Mouse (Mus musculus): ENCODE results near the gene Gpat3. TPM values are rescaled to one million over a fixed set of nuclear protein-coding genes. Genes with fewer than 3 reads are reported as not detected.

Gene Gpat3
- polyA plus RNA-seq, 1 experiment from 2014 or later, result 0.89 TPM

- no peak overlapping the region for H3K9ac ChIP-seq (replicated peaks; ENCODE audit: low read depth, low read length)
- no peak for ATAC-seq
- H3K4me2 ChIP-seq (ENCODE audit: low read length), result no peak overlapping the region
- no peak overlapping the region for H3K27ac ChIP-seq (ENCODE audit: low read length)
- H3K27me3 ChIP-seq (replicated peaks; ENCODE audit: control insufficient read depth, insufficient read depth, low read length), result no peaks in the 10 kb centered on the region
- H3K9me3 ChIP-seq (ENCODE audit: control insufficient read depth, low read length), result no peaks in the 10 kb centered on the region
- H3K36me3 ChIP-seq (ENCODE audit: control insufficient read depth, insufficient read depth), result no peaks in the 10 kb centered on the region
- no peaks in the 10 kb centered on the region for H3K4me1 ChIP-seq (replicated peaks; ENCODE audit: control insufficient read depth, insufficient read depth, low read length)
- H3K4me3 ChIP-seq (replicated peaks; ENCODE audit: low read length), result no peak overlapping the region
- WGBS, result 71% methylated on average over 4 of the region's 4 CpGs
Observed at GRCm38 (mm10) chr5:100869197-100869895, 23.8 kb downstream of the Gpat3 start.

- no peaks in the 10 kb centered on the region for H3K36me3 ChIP-seq (ENCODE audit: control insufficient read depth, insufficient read depth)
- H3K9me3 ChIP-seq (ENCODE audit: control insufficient read depth, low read length), result no peaks in the 10 kb centered on the region
- H3K27me3 ChIP-seq (replicated peaks; ENCODE audit: control insufficient read depth, insufficient read depth, low read length), result no peaks in the 10 kb centered on the region
- no peak overlapping the region for H3K27ac ChIP-seq (ENCODE audit: low read length)
- no peaks in the 10 kb centered on the region for H3K4me1 ChIP-seq (replicated peaks; ENCODE audit: control insufficient read depth, insufficient read depth, low read length)
- H3K4me2 ChIP-seq (ENCODE audit: low read length), result no peak overlapping the region
- H3K4me3 ChIP-seq (replicated peaks; ENCODE audit: low read length), result no peak overlapping the region
- H3K9ac ChIP-seq (replicated peaks; ENCODE audit: low read depth, low read length), result no peak overlapping the region
- ATAC-seq, result no peak
- WGBS, result 91% methylated on average over 8 of the region's 8 CpGs
Observed at GRCm38 (mm10) chr5:100871987-100872386, 26.5 kb downstream of the Gpat3 start.

DNA sequence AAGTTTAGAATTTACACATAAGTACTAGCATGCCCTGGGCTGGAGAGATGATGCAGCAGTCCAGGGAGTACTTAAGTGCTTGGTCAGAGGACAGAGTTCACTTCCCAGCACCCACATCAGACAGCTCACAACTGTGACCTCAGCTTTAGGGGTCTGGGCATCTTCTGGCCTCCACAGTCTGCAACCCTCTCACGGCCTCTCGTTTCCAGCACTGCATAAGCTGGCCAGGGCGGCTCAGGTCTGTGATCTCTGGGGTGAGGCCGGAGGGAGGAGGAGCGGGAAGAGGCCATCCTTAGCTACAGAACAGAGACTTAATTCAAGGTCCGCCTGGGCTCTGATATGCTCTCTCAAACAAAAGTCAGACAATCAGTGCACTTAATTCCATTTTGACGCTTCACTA lies 29.2 kb downstream of the Gpat3 start:
- no peak overlapping the region for H3K4me2 ChIP-seq (ENCODE audit: low read length)
- H3K9me3 ChIP-seq (ENCODE audit: control insufficient read depth, low read length), result no peaks in the 10 kb centered on the region
- H3K4me1 ChIP-seq (replicated peaks; ENCODE audit: control insufficient read depth, insufficient read depth, low read length), result no peaks in the 10 kb centered on the region
- H3K9ac ChIP-seq (replicated peaks; ENCODE audit: low read depth, low read length), result no peak overlapping the region
- no peak overlapping the region for H3K27ac ChIP-seq (ENCODE audit: low read length)
- H3K4me3 ChIP-seq (replicated peaks; ENCODE audit: low read length), result no peak overlapping the region
- 70% methylated on average over 7 of the region's 7 CpGs for WGBS
- no peaks in the 10 kb centered on the region for H3K27me3 ChIP-seq (replicated peaks; ENCODE audit: control insufficient read depth, insufficient read depth, low read length)
- no peak for ATAC-seq
- no peaks in the 10 kb centered on the region for H3K36me3 ChIP-seq (ENCODE audit: control insufficient read depth, insufficient read depth)

DNA sequence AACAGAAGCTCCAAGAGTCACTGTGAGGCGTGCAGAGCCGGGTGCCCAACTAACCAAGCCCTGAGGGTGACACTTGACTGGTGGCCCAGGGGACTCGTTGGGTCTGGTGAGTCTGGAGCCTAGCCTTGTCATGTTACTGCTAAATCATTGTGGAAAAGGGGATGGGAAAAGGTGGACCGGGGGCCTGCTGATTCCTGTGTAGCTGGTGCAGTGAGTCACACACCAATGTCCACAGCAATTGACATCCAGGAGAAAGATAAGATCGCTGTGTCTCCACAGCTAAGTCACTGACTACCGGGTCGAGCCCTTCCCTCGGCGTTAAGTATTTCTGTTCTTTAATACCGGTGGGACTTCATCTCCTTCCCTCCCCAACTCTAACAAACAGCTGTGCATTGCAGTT lies 29.7 kb downstream of the Gpat3 start:
- no peaks in the 10 kb centered on the region for H3K27me3 ChIP-seq (replicated peaks; ENCODE audit: control insufficient read depth, insufficient read depth, low read length)
- WGBS, result 78% methylated on average over 10 of the region's 10 CpGs
- no peak overlapping the region for H3K4me3 ChIP-seq (replicated peaks; ENCODE audit: low read length)
- no peaks in the 10 kb centered on the region for H3K4me1 ChIP-seq (replicated peaks; ENCODE audit: control insufficient read depth, insufficient read depth, low read length)
- no peaks in the 10 kb centered on the region for H3K9me3 ChIP-seq (ENCODE audit: control insufficient read depth, low read length)
- H3K4me2 ChIP-seq (ENCODE audit: low read length), result no peak overlapping the region
- ATAC-seq, result no peak
- no peaks in the 10 kb centered on the region for H3K36me3 ChIP-seq (ENCODE audit: control insufficient read depth, insufficient read depth)
- no peak overlapping the region for H3K9ac ChIP-seq (replicated peaks; ENCODE audit: low read depth, low read length)
- no peak overlapping the region for H3K27ac ChIP-seq (ENCODE audit: low read length)

DNA sequence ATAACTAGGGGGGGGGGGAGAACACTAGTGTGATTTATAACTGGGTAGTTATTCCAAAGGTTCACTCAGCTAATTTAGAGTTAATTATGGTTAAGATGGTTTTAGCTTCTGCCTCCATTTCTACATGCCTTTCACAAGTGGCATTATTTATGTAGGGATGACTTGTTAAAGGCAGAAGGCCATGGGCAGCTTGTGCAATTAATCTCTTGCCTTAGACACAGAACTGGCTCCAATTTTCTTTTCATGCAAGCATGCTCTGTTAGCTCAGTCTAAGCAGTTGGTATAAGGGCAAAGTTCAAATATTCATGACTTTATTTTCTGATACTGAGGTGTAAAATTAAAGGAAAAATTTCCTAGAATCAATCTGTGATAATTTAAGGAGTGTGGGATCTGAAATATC lies 31.5 kb downstream of the Gpat3 start:
- H3K36me3 ChIP-seq (ENCODE audit: control insufficient read depth, insufficient read depth), result no peaks in the 10 kb centered on the region
- no peaks in the 10 kb centered on the region for H3K27me3 ChIP-seq (replicated peaks; ENCODE audit: control insufficient read depth, insufficient read depth, low read length)
- H3K9ac ChIP-seq (replicated peaks; ENCODE audit: low read depth, low read length), result no peak overlapping the region
- no peak overlapping the region for H3K27ac ChIP-seq (ENCODE audit: low read length)
- no peak overlapping the region for H3K4me3 ChIP-seq (replicated peaks; ENCODE audit: low read length)
- H3K9me3 ChIP-seq (ENCODE audit: control insufficient read depth, low read length), result no peaks in the 10 kb centered on the region
- no peaks in the 10 kb centered on the region for H3K4me1 ChIP-seq (replicated peaks; ENCODE audit: control insufficient read depth, insufficient read depth, low read length)
- H3K4me2 ChIP-seq (ENCODE audit: low read length), result no peak overlapping the region
- ATAC-seq, result no peak

GRCm38 (mm10) chr5:100885216-100885615 lies 39.7 kb downstream of the Gpat3 start:
- ATAC-seq, result no peak
- H3K4me2 ChIP-seq (ENCODE audit: low read length), result no peak overlapping the region
- H3K9ac ChIP-seq (replicated peaks; ENCODE audit: low read depth, low read length), result no peak overlapping the region
- WGBS, result 88% methylated on average over 6 of the region's 6 CpGs
- H3K36me3 ChIP-seq (ENCODE audit: control insufficient read depth, insufficient read depth), result no peaks in the 10 kb centered on the region
- no peak overlapping the region for H3K27ac ChIP-seq (ENCODE audit: low read length)
- H3K4me1 ChIP-seq (replicated peaks; ENCODE audit: control insufficient read depth, insufficient read depth, low read length), result peaks cover 8% of the 10 kb centered on the region
- H3K4me3 ChIP-seq (replicated peaks; ENCODE audit: low read length), result no peak overlapping the region
- H3K9me3 ChIP-seq (ENCODE audit: control insufficient read depth, low read length), result no peaks in the 10 kb centered on the region
- no peaks in the 10 kb centered on the region for H3K27me3 ChIP-seq (replicated peaks; ENCODE audit: control insufficient read depth, insufficient read depth, low read length)

GRCm38 (mm10) chr5:100886331-100886988 lies 40.9 kb downstream of the Gpat3 start:
- Histone ChIP-seq H3K4me1 (replicated peaks; ENCODE audit: control insufficient read depth, insufficient read depth, low read length) (peaks cover 8% of the 10 kb centered on the region), H3K27ac (ENCODE audit: low read length) (peak overlapping the region; percentile 23), H3K9me3 (ENCODE audit: control insufficient read depth, low read length) (no peaks in the 10 kb centered on the region), H3K4me3 (replicated peaks; ENCODE audit: low read length) (no peak overlapping the region), H3K36me3 (ENCODE audit: control insufficient read depth, insufficient read depth) (no peaks in the 10 kb centered on the region), H3K9ac (replicated peaks; ENCODE audit: low read depth, low read length) (no peak overlapping the region), H3K4me2 (ENCODE audit: low read length) (no peak overlapping the region), H3K27me3 (replicated peaks; ENCODE audit: control insufficient read depth, insufficient read depth, low read length) (no peaks in the 10 kb centered on the region)
- 0 out of 2 replicates have a peak, but pooled peaks have one; percentile 54 for ATAC-seq
- 52% methylated on average over 7 of the region's 7 CpGs for WGBS

GRCm38 (mm10) chr5:100896199-100896598 lies 50.7 kb downstream of the Gpat3 start:
- H3K4me1 ChIP-seq (replicated peaks; ENCODE audit: control insufficient read depth, insufficient read depth, low read length), result no peaks in the 10 kb centered on the region
- H3K9ac ChIP-seq (replicated peaks; ENCODE audit: low read depth, low read length), result no peak overlapping the region
- no peak for ATAC-seq

GRCm38 (mm10) chr5:100899745-100900489 lies 54.4 kb downstream of the Gpat3 start:
- H3K4me3 ChIP-seq (replicated peaks; ENCODE audit: low read length), result no peak overlapping the region
- H3K27ac ChIP-seq (ENCODE audit: low read length), result no peak overlapping the region
- H3K9me3 ChIP-seq (ENCODE audit: control insufficient read depth, low read length), result no peaks in the 10 kb centered on the region
- H3K36me3 ChIP-seq (ENCODE audit: control insufficient read depth, insufficient read depth), result no peaks in the 10 kb centered on the region
- ATAC-seq, result no peak
- H3K4me2 ChIP-seq (ENCODE audit: low read length), result no peak overlapping the region
- 58% methylated on average over 11 of the region's 11 CpGs for WGBS
- H3K9ac ChIP-seq (replicated peaks; ENCODE audit: low read depth, low read length), result no peak overlapping the region
- H3K4me1 ChIP-seq (replicated peaks; ENCODE audit: control insufficient read depth, insufficient read depth, low read length), result no peaks in the 10 kb centered on the region
- no peaks in the 10 kb centered on the region for H3K27me3 ChIP-seq (replicated peaks; ENCODE audit: control insufficient read depth, insufficient read depth, low read length)

More at GRCm38 (mm10) chr5:100896199-100896598, 50.7 kb downstream of the Gpat3 start:
- Histone ChIP-seq H3K36me3 (ENCODE audit: control insufficient read depth, insufficient read depth) (no peaks in the 10 kb centered on the region), H3K27ac (ENCODE audit: low read length) (no peak overlapping the region), H3K4me3 (replicated peaks; ENCODE audit: low read length) (no peak overlapping the region), H3K9me3 (ENCODE audit: control insufficient read depth, low read length) (peaks cover 3% of the 10 kb centered on the region; the same call in 1 of the 2 replicates), H3K4me2 (ENCODE audit: low read length) (no peak overlapping the region), H3K27me3 (replicated peaks; ENCODE audit: control insufficient read depth, insufficient read depth, low read length) (no peaks in the 10 kb centered on the region)
- WGBS, result 83% methylated on average over 10 of the region's 10 CpGs

Measured in forebrain, embryonic 16.5 days (tissue).